Mouse (Mus musculus) heart, adult 2 months (tissue): ENCODE data around the gene Tango6. TPM values are rescaled to one million over a fixed set of nuclear protein-coding genes. Genes with fewer than 3 reads are reported as not detected.

Source experiments
- DNase-seq, 2 experiments: peaks; one replicate each; pipeline ENCODE4 v3.0.0; 2021
- H3K27ac ChIP-seq: fragments of 200-600 bp; 2 replicates; pipeline ENCODE4 v1.8.1; 2022
- H3K27me3 ChIP-seq: fragments of 200-500 bp; 2 replicates; pipeline ENCODE4 v1.6.1; 2012; ENCODE audit warnings: mild to moderate bottlenecking, low read length, inconsistent platforms, mixed read lengths; ENCODE audit not compliant: control insufficient read depth, insufficient read depth
- H3K36me3 ChIP-seq: fragments of 200-500 bp; 2 replicates; pipeline ENCODE4 v1.6.1; 2012; ENCODE audit warnings: low read length, inconsistent platforms; ENCODE audit not compliant: control insufficient read depth, insufficient read depth
- H3K4me1 ChIP-seq: fragments of 200-500 bp; 2 replicates; pipeline ENCODE4 v1.6.1; 2011; ENCODE audit warnings: low read length; ENCODE audit not compliant: control insufficient read depth, insufficient read depth
- H3K4me3 ChIP-seq: fragments of 200-600 bp; 2 replicates; pipeline ENCODE4 v1.8.1; 2022
- H3K79me2 ChIP-seq: fragments of 200-500 bp; replicated peaks from 2 replicates; pipeline ENCODE4 v1.6.1; 2012; ENCODE audit warnings: mild to moderate bottlenecking, inconsistent platforms, low read length, moderate library complexity, mixed read lengths; ENCODE audit not compliant: control insufficient read depth, insufficient read depth
- H3K9ac ChIP-seq: fragments of 200-500 bp; 2 replicates; pipeline ENCODE4 v1.6.1; 2012; ENCODE audit warnings: low read depth, mild to moderate bottlenecking, control low read depth, inconsistent platforms, low read length, mixed read lengths
- CTCF ChIP-seq: fragments of 200-600 bp; IDR thresholded peaks from 2 replicates; pipeline ENCODE4 v1.8.1; 2022; ENCODE audit warnings: antibody characterized with exemption, mild to moderate bottlenecking, moderate library complexity
- EP300 ChIP-seq: fragments of 200-500 bp; IDR thresholded peaks from 2 replicates; pipeline ENCODE4 v1.6.1; 2011; ENCODE audit warnings: low read depth, low read length, control low read depth; ENCODE audit not compliant: insufficient read depth
- POLR2A ChIP-seq: fragments of 200-500 bp; IDR thresholded peaks from 2 replicates; pipeline ENCODE4 v1.6.1; 2011; ENCODE audit warnings: mild to moderate bottlenecking, low read depth, low read length, control low read depth; ENCODE audit not compliant: insufficient read depth
- WGBS: fragments of 180-500 bp; shearing (Covaris S2); methylation state at CpG from one replicate; pipeline ENCODE4 v1.1.7; 2018; 5-methylcytosine and 5-hydroxymethylcytosine counted together
- intact Hi-C: fragments of 180-260 bp; cut with DNase I; formaldehyde crosslinking; loops from one replicate; pipeline ENCODE4 v1.15.1; 2025
- polyA plus RNA-seq: library from polyadenylated mRNA; depleted of rRNA; stranded (reverse); fragments of >200 nt; gene quantifications from 2 replicates; pipeline ENCODE4 v1.2.3, GENCODE M21; 2012
- total RNA-seq, 2 experiments: library from RNA; stranded (reverse); gene quantifications; 2 replicates each; pipeline ENCODE4 v1.2.3; 2021

The Tango6 gene
- total and polyA plus RNA-seq, 3 experiments, result 5.2 to 10.5 (median 10.2) TPM

DNA sequence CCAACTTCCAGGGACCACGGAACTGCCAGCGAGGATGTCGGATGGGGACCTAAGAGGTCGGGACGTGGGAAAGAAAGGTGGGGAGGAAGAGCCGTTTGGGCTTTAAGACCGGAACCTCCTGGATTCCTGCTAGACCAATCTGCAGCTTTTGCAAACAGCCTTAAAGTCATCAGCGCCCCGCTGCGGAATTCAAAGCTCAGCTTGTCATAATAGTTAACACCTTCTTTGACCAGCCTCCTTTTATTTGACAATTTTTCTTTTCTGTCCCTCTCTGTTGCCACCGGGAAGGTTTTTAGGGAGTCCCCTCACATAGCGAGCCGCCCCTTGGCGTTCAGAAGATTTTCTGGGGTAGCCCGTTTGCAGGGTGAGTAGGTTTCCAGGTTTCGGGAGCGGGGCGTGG, 187.2 kb downstream of the Tango6 start, which contains the start of gene Has3:
Has3 (plus strand) TSS at position 192 of the 400 bp plus-strand sequence.
- DNase-seq, result no peak
- H3K79me2 ChIP-seq, result no peaks in the 10 kb centered on the region
- H3K9ac ChIP-seq, result peak within 1 kb of the TSS; percentile 80
- H3K27me3 ChIP-seq, result no peaks in the 10 kb centered on the region
- peak within 1 kb of the TSS; percentile 76 for H3K4me3 ChIP-seq
- intact Hi-C loops, result loop anchor here (2.0 to 5.0 kb wide), 3 partner anchors 31 to 153 kb away; no protein-coding TSS in a partner anchor
- no peaks in the 10 kb centered on the region for H3K36me3 ChIP-seq
- peaks cover 13% of the 10 kb centered on the region for H3K4me1 ChIP-seq
- WGBS, result 8% methylated on average over 18 of the region's 18 CpGs
- peak within 1 kb of the TSS; percentile 72 for H3K27ac ChIP-seq
- no peak for TF ChIP-seq CTCF
- TF ChIP-seq EP300, result 0 out of 2 replicates have a peak, but pooled peaks have one; percentile 3
- no peak for TF ChIP-seq POLR2A

DNA sequence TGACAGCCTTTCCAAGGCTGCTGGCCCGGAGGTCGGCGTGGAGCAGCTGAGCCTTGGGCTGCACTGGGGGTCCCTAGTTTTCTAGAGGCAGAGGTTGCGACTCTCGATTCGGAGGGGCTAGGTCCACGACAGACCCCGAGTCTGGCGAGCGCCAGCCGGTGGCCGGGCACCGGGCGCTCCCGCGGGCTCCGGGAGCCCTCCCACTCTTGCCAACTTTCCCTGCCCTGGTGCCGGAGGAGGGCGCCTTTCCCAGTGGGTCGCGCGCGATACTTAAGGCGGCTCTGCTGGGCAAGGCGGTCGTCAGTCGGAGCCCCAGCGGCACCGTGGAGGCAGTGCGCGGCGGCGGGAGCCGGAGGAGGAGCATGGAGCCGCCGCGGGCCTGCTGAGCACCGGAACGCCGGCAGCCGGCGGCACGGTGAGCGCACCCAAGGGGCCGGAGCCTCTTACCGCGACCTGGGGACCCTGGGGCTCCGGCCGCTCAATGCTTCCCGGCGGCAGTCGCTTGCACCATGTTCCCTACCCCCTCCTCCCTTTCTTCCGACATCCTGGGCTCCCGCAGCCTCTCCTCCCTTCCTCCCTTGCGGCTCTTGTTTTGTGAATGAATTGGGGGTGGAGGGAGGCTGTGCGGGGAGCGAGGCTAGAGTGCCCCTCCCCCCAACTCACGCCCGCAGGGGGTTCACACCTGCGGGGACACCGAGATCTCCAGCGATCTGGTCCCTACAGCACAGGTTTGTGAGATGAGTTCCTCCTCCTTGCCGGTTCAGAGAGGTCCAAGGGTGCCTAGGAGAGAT, 187.9 kb downstream of the Tango6 start:
- Histone ChIP-seq H3K27ac (peak overlapping the region; percentile 72), H3K79me2 (no peaks in the 10 kb centered on the region), H3K9ac (peak overlapping the region; percentile 80), H3K27me3 (no peaks in the 10 kb centered on the region), H3K4me3 (peak overlapping the region; percentile 76), H3K4me1 (peaks cover 13% of the 10 kb centered on the region), H3K36me3 (no peaks in the 10 kb centered on the region)
- WGBS, result 1% methylated on average over 63 of the region's 63 CpGs
- intact Hi-C loops, result loop anchor here (2.0 to 5.0 kb wide), 3 partner anchors 32 to 153 kb away; no protein-coding TSS in a partner anchor
- TF ChIP-seq EP300, result 0 out of 2 replicates have a peak, but pooled peaks have one; percentile 11
- TF ChIP-seq POLR2A, result 0 out of 2 replicates have a peak, but pooled peaks have one; percentile 20
- TF ChIP-seq CTCF, result peak; percentile 66
- peak; percentile 77 to 78 for DNase-seq

DNA sequence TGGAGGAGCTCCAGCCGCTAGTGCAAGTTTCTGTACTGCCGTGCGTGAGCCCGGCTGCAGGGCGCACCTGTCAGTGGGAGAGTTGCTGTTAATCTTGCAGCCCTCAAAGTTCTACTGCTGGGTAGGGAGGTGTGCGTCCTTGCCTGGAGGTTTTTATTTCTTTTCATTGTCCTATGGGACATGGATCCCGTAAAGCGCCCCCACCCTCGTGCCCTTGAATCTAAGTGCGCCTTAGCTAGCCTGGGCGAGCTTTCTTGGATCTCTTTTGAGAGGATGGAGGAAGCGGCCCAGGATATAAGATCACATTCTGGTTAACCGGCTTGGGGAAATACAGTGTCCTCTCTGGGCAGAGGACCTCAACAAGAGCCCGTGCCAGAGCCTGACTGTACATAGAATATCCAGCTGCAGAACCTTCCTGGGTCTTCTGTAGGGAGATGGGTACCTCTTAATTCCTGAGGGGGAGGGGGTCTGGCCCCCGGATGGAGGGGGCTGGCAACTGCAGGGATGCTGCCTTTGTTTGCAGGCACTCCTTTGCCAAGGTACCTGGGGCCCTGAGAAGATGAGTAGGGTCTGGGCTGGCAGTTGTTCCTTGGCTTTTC, 188.6 kb downstream of the Tango6 start:
- WGBS, result 2% methylated on average over 15 of the region's 15 CpGs
- DNase-seq, result no peak

GRCm38 (mm10) chr8:106871931-106872371, 189.1 kb downstream of the Tango6 start:
- DNase-seq, result peak; percentile 80 to 81
- WGBS, result under 1% methylated on average over 22 of the region's 22 CpGs
- TF ChIP-seq POLR2A (no peak), CTCF (peak; percentile 55), EP300 (no peak)
- no peaks in the 10 kb centered on the region for H3K79me2 ChIP-seq
- peaks cover 13% of the 10 kb centered on the region for H3K4me1 ChIP-seq
- H3K27me3 ChIP-seq, result no peaks in the 10 kb centered on the region
- intact Hi-C loops, result loop anchor here (2.0 to 5.0 kb wide), 4 partner anchors 15 to 155 kb away; no protein-coding TSS in a partner anchor
- peak overlapping the region; percentile 72 for H3K27ac ChIP-seq
- no peaks in the 10 kb centered on the region for H3K36me3 ChIP-seq
- peak overlapping the region; percentile 76 for H3K4me3 ChIP-seq
- H3K9ac ChIP-seq, result peak overlapping the region; percentile 77

More for the DNA sequence above, 188.6 kb downstream of the Tango6 start:
- Histone ChIP-seq H3K4me3 (peak overlapping the region; percentile 76), H3K36me3 (no peaks in the 10 kb centered on the region), H3K79me2 (no peaks in the 10 kb centered on the region), H3K27me3 (no peaks in the 10 kb centered on the region), H3K9ac (peak overlapping the region; percentile 80), H3K4me1 (peaks cover 13% of the 10 kb centered on the region), H3K27ac (peak overlapping the region; percentile 72)
- TF ChIP-seq POLR2A, result no peak
- no peak for TF ChIP-seq CTCF
- TF ChIP-seq EP300, result no peak
- intact Hi-C loops, result loop anchor here (2.0 to 5.0 kb wide), 3 partner anchors 33 to 154 kb away; no protein-coding TSS in a partner anchor

- Histone ChIP-seq H3K9ac (peak overlapping the region; percentile 77; the same call in 1 of the 2 replicates), H3K4me3 (no peak overlapping the region; the same call in 1 of the 2 replicates), H3K27ac (peak overlapping the region; percentile 35), H3K36me3 (no peaks in the 10 kb centered on the region), H3K79me2 (no peaks in the 10 kb centered on the region), H3K27me3 (no peaks in the 10 kb centered on the region), H3K4me1 (peaks cover 13% of the 10 kb centered on the region)
- no peak for TF ChIP-seq EP300
- no peak for TF ChIP-seq CTCF
- TF ChIP-seq POLR2A, result no peak
- no peak for DNase-seq
- intact Hi-C loops, result loop anchor here (2.0 to 5.0 kb wide), 3 partner anchors 14 to 155 kb away; no protein-coding TSS in a partner anchor
- WGBS, result 23% methylated on average over 8 of the region's 8 CpGs
Measured at GRCm38 (mm10) chr8:106872454-106873034, 189.7 kb downstream of the Tango6 start.
